Mouse (Mus musculus): ENCODE measurements around the gene Ndufa1. TPM values are rescaled to one million over a fixed set of nuclear protein-coding genes. Genes with fewer than 3 reads are reported as not detected.

Ndufa1 gene
- total and polyA plus RNA-seq, 3 experiments: 165 to 268 (median 191) TPM

- in situ Hi-C loops (cut with MboI; ENCODE audit: low pct_ligation_motif_present, low pct_unique_long_range_greater_than_20kb, low sequenced_read_pairs) (no loop called here), dilution Hi-C loops (cut with MboI; ENCODE audit: extremely low pct_ligation_motif_present, extremely low pct_unique_long_range_greater_than_20kb, low sequenced_read_pairs) (no loop called here)
- DNase-seq (ENCODE audit: extremely low read depth): no peak
- Histone ChIP-seq H3K27me3 (replicated peaks) (no peaks in the 10 kb centered on the region), H3K4me3 (replicated peaks in 1 of 3; ENCODE audit: low read depth in 2 of 3, low read length in 2 of 3, poor library complexity in 1 of 3) (no peak within 1 kb of the TSS), H3K36me3 (replicated peaks in 1 of 2; ENCODE audit: control insufficient read depth in 1 of 2, insufficient read depth in 1 of 2, low read length in 1 of 2) (no peaks in the 10 kb centered on the region), H3K9me3 (replicated peaks; ENCODE audit: low read length) (no peaks in the 10 kb centered on the region), H3K4me1 (ENCODE audit: control insufficient read depth in 1 of 2, insufficient read depth in 2 of 2) (no peaks in the 10 kb centered on the region), H3K79me2 (replicated peaks; ENCODE audit: control insufficient read depth, extremely low read depth, insufficient read depth, poor library complexity, severe bottlenecking) (no peaks in the 10 kb centered on the region), H3K27ac (ENCODE audit: insufficient read depth, low read depth) (no peak within 1 kb of the TSS), H3K9ac (ENCODE audit: insufficient read depth, low read depth) (no peak within 1 kb of the TSS), H3K4me2 (ENCODE audit: insufficient read depth, low read depth, poor library complexity, severe bottlenecking) (no peak within 1 kb of the TSS)
- no peak for TF ChIP-seq ZNF384 (IDR thresholded peaks at IDR 0.05; ENCODE audit: low read depth, low read length)
- TF ChIP-seq MAX (IDR thresholded peaks at IDR 0.05; ENCODE audit: low read length): no peak
- TF ChIP-seq E2F4 (IDR thresholded peaks at IDR 0.05; ENCODE audit: insufficient replicate concordance, low read depth, low read length): no peak
- TF ChIP-seq ZC3H11A (IDR thresholded peaks at IDR 0.05; ENCODE audit: low read depth, low read length): no peak
- no peak for TF ChIP-seq IRF4 (IDR thresholded peaks at IDR 0.05; ENCODE audit: low read depth, low read length)
- no peak for TF ChIP-seq UBTF (IDR thresholded peaks at IDR 0.05; ENCODE audit: low read depth, low read length)
- TF ChIP-seq CHD2 (IDR thresholded peaks at IDR 0.05; ENCODE audit: low read length): no peak
- no peak for TF ChIP-seq ZKSCAN1 (IDR thresholded peaks at IDR 0.05; ENCODE audit: borderline replicate concordance, low read depth, low read length)
- TF ChIP-seq GABPA (IDR thresholded peaks at IDR 0.05; ENCODE audit: insufficient replicate concordance, low read depth, low read length): no peak
Observed at GRCm38 (mm10) chrX:37210941-37211340, 20.0 kb upstream of the Ndufa1 start, which contains the start of gene Gm9. TSS of gene Gm9 (minus strand) at chrX:37211041.

- no peaks in the 10 kb centered on the region for H3K27me3 ChIP-seq (replicated peaks)
- H3K9me3 ChIP-seq (replicated peaks; ENCODE audit: low read length): no peaks in the 10 kb centered on the region
- H3K4me2 ChIP-seq (ENCODE audit: insufficient read depth, low read depth, poor library complexity, severe bottlenecking): no peak overlapping the region
- TF ChIP-seq CHD1 (IDR thresholded peaks at IDR 0.05; ENCODE audit: low read depth, low read length): no peak
- TF ChIP-seq ELF1 (IDR thresholded peaks at IDR 0.05; ENCODE audit: low read depth, low read length): no peak
- TF ChIP-seq MAFK (IDR thresholded peaks at IDR 0.05; ENCODE audit: insufficient replicate concordance, low read length): no peak
- TF ChIP-seq TBP (conservative IDR thresholded peaks at IDR 0.05; ENCODE audit: low read depth, low read length): no peak
- TF ChIP-seq ZC3H11A (IDR thresholded peaks at IDR 0.05; ENCODE audit: low read depth, low read length): no peak
- TF ChIP-seq USF2 (conservative IDR thresholded peaks at IDR 0.05; ENCODE audit: low read depth, low read length): no peak
- TF ChIP-seq JUND (conservative IDR thresholded peaks at IDR 0.05; ENCODE audit: low read depth, low read length): no peak
- no peak for TF ChIP-seq MAZ (IDR thresholded peaks at IDR 0.05; ENCODE audit: low read depth, low read length)
- TF ChIP-seq ZKSCAN1 (IDR thresholded peaks at IDR 0.05; ENCODE audit: borderline replicate concordance, low read depth, low read length): no peak
- TF ChIP-seq ZNF384 (IDR thresholded peaks at IDR 0.05; ENCODE audit: low read depth, low read length): no peak
- no peak for TF ChIP-seq BHLHE40 (IDR thresholded peaks at IDR 0.05; ENCODE audit: low read depth, low read length)
- TF ChIP-seq USF1 (IDR thresholded peaks at IDR 0.05; ENCODE audit: low read depth, low read length): no peak
- TF ChIP-seq MXI1 (IDR thresholded peaks at IDR 0.05; ENCODE audit: low read depth, low read length): no peak
- no peak for TF ChIP-seq NELFE (IDR thresholded peaks at IDR 0.05; ENCODE audit: low read depth, low read length)
- no peak for TF ChIP-seq UBTF (IDR thresholded peaks at IDR 0.05; ENCODE audit: low read depth, low read length)
- no peak for TF ChIP-seq RCOR1 (conservative IDR thresholded peaks at IDR 0.05; ENCODE audit: low read depth, low read length)
- TF ChIP-seq MEF2A (IDR thresholded peaks at IDR 0.05; ENCODE audit: borderline replicate concordance, low read depth, low read length): no peak
- TF ChIP-seq E2F4 (IDR thresholded peaks at IDR 0.05; ENCODE audit: insufficient replicate concordance, low read depth, low read length): no peak
- DNase-seq (ENCODE audit: extremely low read depth): no peak
- dilution Hi-C loops (cut with MboI; ENCODE audit: extremely low pct_ligation_motif_present, extremely low pct_unique_long_range_greater_than_20kb, low sequenced_read_pairs) (no loop called here), in situ Hi-C loops (cut with MboI; ENCODE audit: low pct_ligation_motif_present, low pct_unique_long_range_greater_than_20kb, low sequenced_read_pairs) (no loop called here)
- no peaks in the 10 kb centered on the region for H3K4me1 ChIP-seq (ENCODE audit: control insufficient read depth in 1 of 2, insufficient read depth in 2 of 2)
- no peak overlapping the region for H3K27ac ChIP-seq (ENCODE audit: insufficient read depth, low read depth)
- no peak overlapping the region for H3K4me3 ChIP-seq (replicated peaks in 1 of 3; ENCODE audit: low read depth in 2 of 3, low read length in 2 of 3, poor library complexity in 1 of 3)
- no peak overlapping the region for H3K9ac ChIP-seq (ENCODE audit: insufficient read depth, low read depth)
- no peaks in the 10 kb centered on the region for H3K36me3 ChIP-seq (replicated peaks in 1 of 2; ENCODE audit: control insufficient read depth in 1 of 2, insufficient read depth in 1 of 2, low read length in 1 of 2)
- no peaks in the 10 kb centered on the region for H3K79me2 ChIP-seq (replicated peaks; ENCODE audit: control insufficient read depth, extremely low read depth, insufficient read depth, poor library complexity, severe bottlenecking)
Observed at GRCm38 (mm10) chrX:37198676-37199075, 7.7 kb upstream of the Ndufa1 start.
